Mouse (Mus musculus): ENCODE results near the gene Hist1h1d.
"Not testable (repeated sequence)": the region's sequence is repeated elsewhere in the genome, so short reads cannot be mapped to it uniquely, and the experiment has no call there.

DNA sequence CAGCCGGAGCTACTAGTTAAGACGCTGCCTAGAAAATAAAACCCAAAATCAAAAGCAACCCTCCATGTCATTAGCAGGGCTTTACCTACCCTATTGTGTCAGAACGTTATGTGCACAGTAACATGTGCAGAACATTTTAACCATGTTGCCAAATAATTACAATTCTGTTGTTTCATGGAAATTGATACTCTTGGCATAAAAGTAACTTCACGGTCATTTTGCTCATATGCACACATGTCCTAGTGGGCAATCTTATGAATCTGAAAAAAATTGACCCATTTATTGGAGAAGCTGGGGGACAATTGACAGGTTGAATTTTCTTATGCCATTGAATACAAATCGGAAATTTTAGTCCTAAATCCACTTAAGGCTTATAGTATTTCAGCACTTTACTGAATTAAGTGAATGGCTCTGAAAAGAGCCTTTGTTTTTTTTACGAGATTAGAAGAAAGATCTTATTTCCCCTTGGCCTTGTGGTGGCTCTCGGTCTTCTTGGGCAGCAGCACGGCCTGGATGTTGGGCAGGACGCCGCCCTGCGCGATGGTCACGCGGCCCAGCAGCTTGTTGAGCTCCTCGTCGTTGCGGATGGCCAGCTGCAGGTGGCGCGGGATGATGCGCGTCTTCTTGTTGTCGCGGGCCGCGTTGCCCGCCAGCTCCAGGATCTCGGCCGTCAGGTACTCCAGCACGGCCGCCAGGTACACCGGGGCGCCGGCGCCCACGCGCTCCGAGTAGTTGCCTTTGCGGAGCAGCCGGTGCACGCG is 17.4 kb downstream of the Hist1h1d start:
- not testable (repeated sequence) for TF ChIP-seq CTCF (IDR thresholded peaks at IDR 0.05; ENCODE audit: borderline replicate concordance, control insufficient read depth, extremely low read depth, insufficient read depth, low read length, poor library complexity); POLR2A (IDR thresholded peaks at IDR 0.05; ENCODE audit: control insufficient read depth, extremely low read depth, insufficient read depth, low read length, poor library complexity)

All from thymus, adult 2 months (tissue).